Mouse (Mus musculus) liver, embryonic 13.5 days (tissue): ENCODE data around the gene Itpripl1. TPM values are rescaled to one million over a fixed set of nuclear protein-coding genes. Genes with fewer than 3 reads are reported as not detected.
"Not testable (repeated sequence)": the region's sequence is repeated elsewhere in the genome, so short reads cannot be mapped to it uniquely, and the experiment has no call there.

Experiments used
- ATAC-seq: fragments of 200-750 bp; cut with Nextera tagmentation; 2 replicates; pipeline ENCODE4 v1.8.0; 2017; ENCODE audit warnings: low read depth, mild to moderate bottlenecking, moderate number of reproducible peaks, moderate library complexity
- DNase-seq: peaks from one replicate; pipeline ENCODE4 v3.0.0; 2022
- H3K27ac ChIP-seq: fragments of 300-500 bp; sonication (generic); 2 replicates; pipeline ENCODE4 v1.5.1; 2015; ENCODE audit warnings: moderate library complexity, mild to moderate bottlenecking, inconsistent platforms
- H3K27me3 ChIP-seq: fragments of 300-500 bp; sonication (generic); 2 replicates; pipeline ENCODE4 v1.6.1; 2015; ENCODE audit warnings: mild to moderate bottlenecking, inconsistent platforms
- H3K36me3 ChIP-seq: fragments of 300-500 bp; sonication (generic); 2 replicates; pipeline ENCODE4 v1.6.1; 2015; ENCODE audit warnings: mild to moderate bottlenecking, inconsistent platforms
- H3K4me1 ChIP-seq: fragments of 300-500 bp; sonication (generic); replicated peaks from 2 replicates; pipeline ENCODE4 v1.6.1; 2015; ENCODE audit warnings: inconsistent platforms
- H3K4me2 ChIP-seq: fragments of 300-500 bp; sonication (generic); 2 replicates; pipeline ENCODE4 v1.6.1; 2015; ENCODE audit warnings: inconsistent platforms, mild to moderate bottlenecking, moderate library complexity
- H3K4me3 ChIP-seq: fragments of 300-500 bp; sonication (generic); replicated peaks from 2 replicates; pipeline ENCODE4 v1.5.1; 2015; ENCODE audit warnings: mild to moderate bottlenecking, inconsistent platforms
- H3K9ac ChIP-seq: fragments of 300-500 bp; sonication (generic); 2 replicates; pipeline ENCODE4 v1.6.1; 2015; ENCODE audit warnings: mild to moderate bottlenecking, inconsistent platforms
- H3K9me3 ChIP-seq: fragments of 300-500 bp; sonication (generic); replicated peaks from 2 replicates; pipeline ENCODE4 v1.6.1; 2016; ENCODE audit warnings: inconsistent platforms
- WGBS: fragments of 180-500 bp; shearing (Covaris S2); methylation state at CpG from one replicate; pipeline ENCODE4 v1.1.7; 2015; ENCODE audit not compliant: insufficient replicate concordance; 5-methylcytosine and 5-hydroxymethylcytosine counted together
- polyA plus RNA-seq: library from polyadenylated mRNA; unstranded; fragments of >200 nt; fragmentation: Nextera tagmentation; extraction: Ambion mirVana; gene quantifications from 2 replicates; pipeline ENCODE4 v1.2.1, GENCODE M21; 2015

Itpripl1 gene
- polyA plus RNA-seq, result 31.4 and 31.7 TPM in 2 replicates

DNA sequence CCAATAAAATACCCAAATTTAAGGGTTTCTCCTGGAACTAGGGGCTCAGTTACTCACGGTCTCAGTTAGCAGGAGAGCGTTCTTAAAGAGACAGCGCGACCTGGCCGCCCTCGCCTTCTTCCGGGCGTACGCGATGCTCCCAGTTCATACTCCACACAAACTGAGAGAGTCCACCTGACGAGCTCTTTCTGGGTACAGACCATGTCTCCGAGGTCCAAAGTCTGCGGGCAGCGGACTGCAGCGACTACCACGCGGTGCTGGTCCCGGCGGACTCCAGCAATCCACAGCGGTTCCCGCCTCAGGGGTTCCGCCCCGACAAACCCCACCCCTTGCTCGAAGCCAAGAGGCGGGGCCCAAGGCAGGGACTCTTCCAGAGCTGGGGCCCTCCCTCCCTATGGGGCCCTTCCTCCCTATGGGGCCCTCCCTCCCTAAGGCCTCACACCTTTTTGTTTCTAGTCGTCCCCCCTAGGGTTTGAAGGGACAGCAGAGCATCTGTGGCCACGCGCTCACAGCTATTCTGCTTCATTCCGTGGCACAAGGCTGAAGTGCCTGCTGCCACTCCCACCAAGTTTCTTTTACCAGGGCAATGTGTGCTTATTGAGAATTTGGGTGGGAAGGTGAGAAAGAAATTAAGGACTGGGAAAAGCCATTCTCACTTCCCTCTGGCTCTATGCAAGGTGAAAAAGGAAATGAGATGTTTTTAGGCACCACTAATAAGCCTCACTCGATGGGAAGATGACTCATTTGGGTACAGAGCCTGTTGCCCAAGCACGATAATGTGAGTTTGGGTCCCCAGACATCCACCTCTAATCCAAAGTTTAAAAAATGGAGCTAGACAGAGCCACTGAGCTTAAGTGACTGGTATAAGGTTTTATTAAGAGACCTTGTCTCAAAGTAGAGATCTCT lies at the start of gene Itpripl1:
Gene Itpripl1 (minus strand): TSS at position 285 of the 906 bp plus-strand sequence.
- peaks cover 74% of the 10 kb centered on the region for H3K4me1 ChIP-seq
- peak; percentile 99 for ATAC-seq
- H3K4me3 ChIP-seq, result peak within 1 kb of the TSS; percentile 73
- DNase-seq, result peak; percentile 91
- H3K27ac ChIP-seq, result peak within 1 kb of the TSS; percentile 75
- H3K9me3 ChIP-seq, result no peaks in the 10 kb centered on the region
- no peaks in the 10 kb centered on the region for H3K27me3 ChIP-seq
- 4% methylated on average over 31 of the region's 31 CpGs for WGBS
- H3K9ac ChIP-seq, result peak within 1 kb of the TSS; percentile 84
- H3K36me3 ChIP-seq, result peaks cover 36% of the 10 kb centered on the region
- peak within 1 kb of the TSS; percentile 91 for H3K4me2 ChIP-seq

DNA sequence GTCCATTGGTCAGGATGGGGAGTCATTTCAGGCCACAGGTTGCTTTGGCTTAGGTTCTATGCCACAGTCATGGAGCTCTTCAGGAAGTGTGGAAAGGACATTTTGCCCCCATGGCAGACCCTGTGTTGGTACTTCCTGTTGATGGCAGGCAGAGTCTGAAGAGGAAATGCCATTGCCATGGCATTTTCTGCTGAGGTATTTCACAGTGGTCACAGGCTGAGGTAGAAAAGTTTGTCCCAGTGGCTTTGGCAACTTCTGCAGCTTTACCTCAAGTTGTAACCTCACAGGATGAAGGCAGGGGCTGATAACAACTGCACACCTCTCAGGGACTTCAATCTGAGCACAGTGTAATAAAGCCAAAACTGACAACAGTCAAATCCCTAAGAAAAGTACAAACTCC lies 46.3 kb upstream of the Itpripl1 start:
- Histone ChIP-seq H3K36me3 (no peaks in the 10 kb centered on the region), H3K9me3 (no peaks in the 10 kb centered on the region), H3K4me2 (no peak overlapping the region), H3K4me3 (no peak overlapping the region), H3K27ac (no peak overlapping the region), H3K27me3 (0 out of 2 replicates have a peak, but pooled peaks cover 2% of the 10 kb centered on the region), H3K9ac (no peak overlapping the region), H3K4me1 (no peaks in the 10 kb centered on the region)
- ATAC-seq, result no peak
- no peak for DNase-seq

DNA sequence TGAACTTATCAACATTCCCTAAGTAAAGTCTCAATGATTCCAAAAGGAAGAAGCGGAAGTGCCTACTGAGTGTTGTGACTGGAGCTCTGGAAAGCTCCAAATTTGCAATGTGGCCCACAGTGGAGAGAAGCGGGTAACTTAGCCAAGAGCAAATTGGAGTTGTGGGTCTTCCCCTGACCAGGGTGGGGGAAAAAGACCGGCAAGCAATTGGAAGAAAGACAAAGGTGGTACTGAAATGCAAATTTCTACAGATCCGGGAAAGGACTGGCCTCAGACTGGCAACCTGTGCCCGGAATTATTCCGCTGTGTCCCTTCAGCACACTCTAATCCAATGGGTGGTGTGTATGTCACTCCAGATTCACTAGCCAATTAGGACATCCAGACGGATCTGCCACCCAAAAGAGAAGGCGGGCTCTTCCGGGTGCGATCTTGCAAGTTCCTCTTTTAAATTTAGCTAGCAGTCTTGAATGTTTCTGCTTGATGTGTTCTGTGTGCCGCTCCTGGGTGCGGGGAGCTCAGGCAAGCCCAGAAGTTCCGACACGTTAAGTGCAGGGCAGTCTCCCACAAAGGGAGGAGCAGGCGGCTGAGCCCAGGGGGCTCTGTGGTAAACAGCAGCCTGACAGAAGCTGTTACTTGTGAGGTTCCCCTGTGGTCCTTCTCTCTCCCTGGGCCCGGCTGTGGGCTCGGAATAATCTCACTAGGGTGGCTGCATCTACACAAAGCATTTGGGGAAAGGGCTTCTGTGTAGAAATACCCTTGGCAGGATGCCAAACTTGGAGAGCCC lies 39.5 kb upstream of the Itpripl1 start:
- Histone ChIP-seq H3K4me3 (peak overlapping the region; percentile 62), H3K9ac (peak overlapping the region; percentile 79), H3K36me3 (no peaks in the 10 kb centered on the region), H3K4me1 (peaks cover 8% of the 10 kb centered on the region), H3K9me3 (no peaks in the 10 kb centered on the region), H3K27me3 (peaks cover 9% of the 10 kb centered on the region; the same call in 1 of the 2 replicates), H3K27ac (peak overlapping the region; percentile 75), H3K4me2 (peak overlapping the region; percentile 71)
- ATAC-seq (peak; percentile 100), DNase-seq (peak; percentile 74)
- 5% methylated on average over 17 of the region's 17 CpGs for WGBS

DNA sequence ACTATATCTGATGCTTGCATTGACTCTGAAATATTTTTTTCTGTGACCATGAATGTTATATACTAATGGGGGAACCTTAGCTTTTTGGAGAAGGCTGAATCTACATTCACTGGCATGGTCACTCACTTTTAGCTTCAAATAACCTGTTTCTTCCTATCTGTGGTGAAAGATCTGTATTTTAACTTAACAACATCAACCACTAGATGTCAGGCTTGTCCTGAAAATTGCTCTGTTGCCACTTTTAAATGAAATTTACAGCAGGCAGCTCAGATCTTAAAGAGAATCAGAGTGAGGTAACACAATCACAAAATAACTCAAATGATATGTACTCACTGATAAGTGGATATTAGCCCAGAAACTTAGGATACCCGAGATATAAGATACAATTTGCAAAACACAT lies 23.0 kb upstream of the Itpripl1 start:
- not testable (repeated sequence) for H3K9me3 ChIP-seq, H3K27ac ChIP-seq, ATAC-seq, H3K36me3 ChIP-seq, DNase-seq, H3K4me3 ChIP-seq, H3K4me2 ChIP-seq, H3K9ac ChIP-seq, H3K4me1 ChIP-seq
- WGBS, result 7% methylated on average over 1 of the region's 1 CpGs
- peaks cover 15% of the 10 kb centered on the region for H3K27me3 ChIP-seq

DNA sequence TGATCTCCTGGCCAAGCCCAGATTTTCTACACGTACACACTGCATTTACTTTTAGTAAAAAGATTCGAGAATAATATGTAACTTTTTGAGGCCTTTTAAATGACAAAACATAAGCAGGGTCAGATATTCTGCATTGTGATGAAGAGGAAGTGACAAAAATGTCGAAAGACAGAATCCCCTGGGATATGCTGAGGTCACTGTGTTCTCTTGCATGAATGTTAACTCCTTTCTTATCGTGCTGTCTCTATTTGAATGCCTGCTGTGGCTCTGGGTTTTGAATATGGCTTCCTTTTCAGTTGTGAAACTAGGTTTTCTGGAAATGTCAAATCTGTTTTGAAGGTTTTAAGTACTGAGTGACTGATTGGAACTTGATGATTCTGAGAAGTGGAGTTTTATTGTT lies 22.4 kb upstream of the Itpripl1 start:
- Histone ChIP-seq H3K36me3 (no peaks in the 10 kb centered on the region), H3K9me3 (no peaks in the 10 kb centered on the region), H3K4me3 (no peak overlapping the region), H3K27me3 (peaks cover 18% of the 10 kb centered on the region), H3K27ac (no peak overlapping the region), H3K4me1 (no peaks in the 10 kb centered on the region), H3K4me2 (no peak overlapping the region), H3K9ac (no peak overlapping the region)
- no peak for DNase-seq
- WGBS, result 43% methylated on average over 4 of the region's 4 CpGs
- ATAC-seq, result no peak

DNA sequence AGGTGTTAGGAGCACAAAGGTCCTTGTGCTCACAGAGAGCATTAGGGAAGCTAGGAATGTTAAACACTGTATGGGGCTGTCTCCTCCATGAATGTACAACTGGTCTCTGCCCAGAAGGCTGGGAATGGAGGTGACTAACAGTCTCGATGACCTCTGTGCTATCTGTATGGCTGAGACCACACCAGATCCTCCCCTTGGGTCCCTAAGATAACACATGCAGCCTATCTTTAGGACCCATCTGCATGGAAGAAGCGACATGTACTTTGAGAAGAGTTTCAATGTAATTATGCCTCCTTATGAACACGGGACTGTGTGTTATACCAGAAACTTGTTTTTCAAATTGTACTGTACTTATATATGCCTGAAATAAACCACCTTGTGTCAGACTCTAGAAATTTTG lies 2.5 kb upstream of the Itpripl1 start:
- Histone ChIP-seq H3K4me1 (peaks cover 59% of the 10 kb centered on the region), H3K27ac (peak overlapping the region; percentile 64), H3K27me3 (no peaks in the 10 kb centered on the region), H3K4me3 (no peak overlapping the region), H3K36me3 (peaks cover 13% of the 10 kb centered on the region), H3K9me3 (no peaks in the 10 kb centered on the region), H3K4me2 (peak overlapping the region; percentile 38), H3K9ac (peak overlapping the region; percentile 51)
- DNase-seq (no peak), ATAC-seq (peak; percentile 29)
- 23% methylated on average over 3 of the region's 3 CpGs for WGBS

DNA sequence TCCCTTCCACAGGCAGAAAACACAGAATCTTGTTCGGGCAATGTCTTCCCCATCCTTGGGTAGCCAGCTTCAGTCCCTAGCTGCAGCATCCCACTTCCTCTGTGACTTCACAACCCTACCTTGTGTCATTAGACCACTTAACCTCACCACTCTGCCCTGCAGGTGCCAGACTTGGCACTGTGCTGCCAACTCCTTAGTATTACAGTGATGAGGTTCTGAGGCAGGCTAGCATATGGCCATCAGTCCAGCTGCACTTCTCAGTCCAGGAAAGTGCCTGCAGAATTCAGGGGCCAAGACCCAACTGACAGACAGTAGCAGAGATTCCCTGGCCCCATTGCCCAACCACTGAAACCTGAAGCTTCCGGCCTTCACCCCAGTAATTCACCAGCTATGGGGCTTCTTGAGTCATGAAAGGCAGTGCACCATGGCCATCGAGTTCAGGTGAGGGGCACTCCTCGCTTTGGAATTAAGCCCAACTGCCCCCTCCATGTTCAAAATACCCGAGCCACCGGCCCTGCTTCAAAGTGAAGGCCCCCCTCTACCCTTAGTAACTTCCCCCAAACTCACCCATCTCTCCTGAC lies 575 bp downstream of the Itpripl1 start:
- WGBS, result 9% methylated on average over 6 of the region's 6 CpGs
- DNase-seq (no peak), ATAC-seq (no peak)
- Histone ChIP-seq H3K4me2 (peak overlapping the region; percentile 91), H3K27me3 (no peaks in the 10 kb centered on the region), H3K4me1 (peaks cover 81% of the 10 kb centered on the region), H3K27ac (peak overlapping the region; percentile 68), H3K36me3 (peaks cover 36% of the 10 kb centered on the region), H3K9ac (peak overlapping the region; percentile 84), H3K9me3 (no peaks in the 10 kb centered on the region), H3K4me3 (peak overlapping the region; percentile 73)

DNA sequence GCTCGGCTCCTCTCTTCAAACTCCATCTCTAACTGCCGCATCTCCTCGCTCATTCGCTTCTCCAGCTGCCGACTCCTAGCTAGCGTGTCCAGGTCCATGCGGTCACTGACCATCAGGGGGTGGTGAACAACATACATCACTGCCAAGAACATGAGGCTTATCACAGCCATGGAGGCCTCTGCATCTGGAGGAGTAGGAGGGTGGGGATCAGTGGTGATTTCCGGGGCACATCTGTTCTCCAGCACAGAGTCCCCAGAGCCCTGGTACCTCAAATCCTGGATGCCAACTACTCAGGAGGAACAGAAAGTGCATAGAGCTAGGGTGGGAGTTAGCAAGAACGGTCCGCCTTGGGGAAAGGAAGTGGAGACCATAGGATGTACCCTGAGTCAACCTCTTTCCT lies 1.2 kb downstream of the Itpripl1 start:
- no peaks in the 10 kb centered on the region for H3K27me3 ChIP-seq
- peak overlapping the region; percentile 68 for H3K27ac ChIP-seq
- ATAC-seq (peak; percentile 42), DNase-seq (no peak)
- H3K36me3 ChIP-seq, result peaks cover 36% of the 10 kb centered on the region
- no peaks in the 10 kb centered on the region for H3K9me3 ChIP-seq
- peak overlapping the region; percentile 73 for H3K4me3 ChIP-seq
- peak overlapping the region; percentile 84 for H3K9ac ChIP-seq
- H3K4me2 ChIP-seq, result peak overlapping the region; percentile 91
- H3K4me1 ChIP-seq, result peaks cover 84% of the 10 kb centered on the region
- WGBS, result 55% methylated on average over 10 of the region's 10 CpGs

DNA sequence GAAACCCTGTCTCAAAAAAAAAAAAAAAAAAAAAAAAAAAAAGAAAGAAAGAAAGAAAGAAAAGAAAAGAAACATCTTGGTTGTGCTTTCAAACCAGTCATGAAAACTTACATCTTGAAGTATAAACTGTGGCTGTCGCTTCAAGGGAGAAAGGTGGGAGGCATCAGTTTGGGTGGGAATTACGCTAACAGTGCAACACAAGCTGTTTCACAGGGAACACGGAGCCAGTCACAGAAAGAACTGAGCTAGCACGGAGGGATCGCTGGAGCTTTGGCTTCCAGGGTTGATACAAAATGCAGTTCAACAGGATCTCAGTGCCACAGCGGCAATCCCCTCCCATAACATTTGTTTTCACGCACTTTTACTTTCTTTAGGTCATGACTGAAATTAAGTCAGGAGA lies 3.2 kb downstream of the Itpripl1 start:
- Histone ChIP-seq H3K9me3 (no peaks in the 10 kb centered on the region), H3K27me3 (no peaks in the 10 kb centered on the region), H3K36me3 (peaks cover 36% of the 10 kb centered on the region), H3K4me3 (no peak overlapping the region), H3K4me2 (no peak overlapping the region), H3K9ac (no peak overlapping the region), H3K27ac (no peak overlapping the region), H3K4me1 (peaks cover 77% of the 10 kb centered on the region)
- WGBS, result 95% methylated on average over 7 of the region's 7 CpGs
- no peak for DNase-seq
- ATAC-seq, result no peak

DNA sequence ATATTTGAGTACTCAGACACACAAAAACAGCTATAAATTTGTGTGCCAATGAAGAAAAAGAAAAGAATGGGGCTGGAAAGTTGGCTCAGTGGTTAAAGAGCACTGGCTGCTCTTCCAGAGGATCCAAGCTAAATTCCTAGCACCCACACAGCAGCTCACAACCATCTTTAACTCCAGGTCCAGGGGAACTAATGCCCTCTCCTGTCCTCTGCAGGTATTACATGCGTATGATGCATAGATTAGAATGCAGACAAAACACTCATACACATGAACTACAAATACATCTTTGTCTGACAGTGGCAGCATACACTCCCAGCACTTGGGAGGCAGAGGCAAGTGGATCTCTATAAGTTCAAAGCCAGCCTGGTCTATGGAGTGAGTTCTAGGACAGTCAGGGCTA lies 3.6 kb downstream of the Itpripl1 start:
- WGBS, result 97% methylated on average over 1 of the region's 1 CpGs
- no peak overlapping the region for H3K27ac ChIP-seq
- no peaks in the 10 kb centered on the region for H3K9me3 ChIP-seq
- DNase-seq (no peak), ATAC-seq (no peak)
- H3K4me1 ChIP-seq, result peaks cover 75% of the 10 kb centered on the region
- H3K36me3 ChIP-seq, result peaks cover 36% of the 10 kb centered on the region
- H3K27me3 ChIP-seq, result no peaks in the 10 kb centered on the region
- no peak overlapping the region for H3K4me3 ChIP-seq
- H3K4me2 ChIP-seq, result no peak overlapping the region
- H3K9ac ChIP-seq, result no peak overlapping the region

DNA sequence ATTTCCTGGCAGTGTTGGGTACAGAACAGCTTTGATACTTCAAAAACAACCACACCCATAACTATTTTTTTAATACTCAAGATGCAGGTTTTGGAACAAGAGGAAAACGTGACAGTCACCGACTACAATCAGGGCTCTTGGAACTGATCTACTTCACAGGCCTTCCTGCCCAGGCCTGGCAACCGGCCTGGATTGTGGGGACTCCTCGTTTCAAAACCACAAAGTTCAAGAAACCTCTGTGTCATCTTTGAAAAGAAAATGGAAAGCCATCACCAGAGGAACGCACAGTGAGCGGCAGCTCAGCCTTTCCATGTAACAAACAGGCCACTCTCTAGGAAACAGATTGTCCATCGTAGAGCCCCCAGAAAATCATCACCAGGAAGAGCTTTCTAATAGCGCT lies 4.1 kb downstream of the Itpripl1 start:
- ATAC-seq, result no peak
- WGBS, result 85% methylated on average over 8 of the region's 8 CpGs
- Histone ChIP-seq H3K36me3 (peaks cover 36% of the 10 kb centered on the region), H3K4me2 (no peak overlapping the region), H3K27me3 (no peaks in the 10 kb centered on the region), H3K9ac (no peak overlapping the region), H3K9me3 (no peaks in the 10 kb centered on the region), H3K27ac (no peak overlapping the region), H3K4me1 (peaks cover 75% of the 10 kb centered on the region), H3K4me3 (no peak overlapping the region)
- no peak for DNase-seq
